Mouse (Mus musculus) ES-E14 (cell line): Measurements from ENCODE around the gene Ccnb1ip1. TPM values are rescaled to one million over a fixed set of nuclear protein-coding genes. Genes with fewer than 3 reads are reported as not detected.

Experiments
- DNase-seq: peaks from one replicate; pipeline ENCODE4 v3.0.0-alpha.2; 2013; ENCODE audit warnings: low read depth, low spot score
- H3K27ac ChIP-seq: 2 replicates; pipeline ENCODE4 v1.5.1; 2012; ENCODE audit warnings: low read depth, mild to moderate bottlenecking, low read length, moderate library complexity, mixed read lengths; ENCODE audit not compliant: poor library complexity, insufficient read depth, severe bottlenecking
- H3K36me3 ChIP-seq: 2 replicates; pipeline ENCODE4 v1.6.1; 2012; ENCODE audit warnings: mild to moderate bottlenecking, low read length, moderate library complexity, mixed read lengths; ENCODE audit not compliant: control insufficient read depth, poor library complexity, insufficient read depth, severe bottlenecking
- H3K4me1 ChIP-seq, 2 experiments: fragments of 150-350 bp in 1 of 2; sonication (generic) in 1 of 2; 2 replicates each; pipeline ENCODE4 v1.6.1; 2012; ENCODE audit warnings: low read length in 2 of 2, mild to moderate bottlenecking in 1 of 2, mixed read lengths in 1 of 2; ENCODE audit not compliant: control insufficient read depth in 2 of 2, insufficient read depth in 2 of 2, poor library complexity in 1 of 2
- H3K4me3 ChIP-seq, 2 experiments: fragments of 150-350 bp in 1 of 2; sonication (generic) in 1 of 2; 2 replicates each; pipeline ENCODE4 v1.5.1; 2012; ENCODE audit warnings: low read length in 2 of 2, low read depth in 1 of 2, mild to moderate bottlenecking in 1 of 2, mixed read lengths in 1 of 2; ENCODE audit not compliant: insufficient read depth in 1 of 2, poor library complexity in 1 of 2, severe bottlenecking in 1 of 2
- H3K9ac ChIP-seq: 2 replicates; pipeline ENCODE4 v1.6.1; 2012; ENCODE audit warnings: low read depth, mild to moderate bottlenecking, low read length, mixed read lengths; ENCODE audit not compliant: poor library complexity, insufficient read depth, severe bottlenecking
- H3K9me3 ChIP-seq: fragments of 150-350 bp; sonication (generic); 2 replicates; pipeline ENCODE4 v1.6.1; 2012; ENCODE audit warnings: low read depth, mild to moderate bottlenecking, low read length; ENCODE audit not compliant: control insufficient read depth, insufficient read depth
- CHD2 ChIP-seq: IDR thresholded peaks from 2 replicates; pipeline ENCODE4 v1.6.1; 2014; ENCODE audit warnings: mild to moderate bottlenecking, low read depth, low read length, inconsistent platforms
- HCFC1 ChIP-seq: IDR thresholded peaks from 2 replicates; pipeline ENCODE4 v1.6.1; 2012; ENCODE audit warnings: low read length, inconsistent platforms, borderline replicate concordance; ENCODE audit not compliant: insufficient read depth
- MAFK ChIP-seq: IDR thresholded peaks from 2 replicates; pipeline ENCODE4 v1.6.1; 2014; ENCODE audit warnings: mild to moderate bottlenecking, low read depth, low read length, inconsistent platforms; ENCODE audit not compliant: insufficient read depth
- ZC3H11A ChIP-seq: IDR thresholded peaks from 2 replicates; pipeline ENCODE4 v1.6.1; 2012; ENCODE audit warnings: low read depth, mild to moderate bottlenecking, inconsistent platforms, low read length, borderline replicate concordance
- ZNF384 ChIP-seq: IDR thresholded peaks from 2 replicates; pipeline ENCODE4 v1.6.1; 2012; ENCODE audit warnings: low read depth, low read length, inconsistent platforms
- in situ Hi-C, 2 experiments: fragments of 600-800 bp; cut with MboI; formaldehyde crosslinking; loops; one replicate each; pipeline ENCODE4 v1.15.1; 2025; ENCODE audit warnings: low sequenced_read_pairs in 2 of 2, inconsistent platforms in 1 of 2; ENCODE audit not compliant: unreplicated experiment in 2 of 2
- total RNA-seq: library from RNA; depleted of rRNA; stranded (reverse); fragments of 300-350 nt; gene quantifications from 2 replicates; pipeline ENCODE4 v1.2.3, GENCODE M21; 2012; rRNA removed

Gene Ccnb1ip1
- 24.1 and 29.4 TPM in 2 replicates for total RNA-seq

GRCm38 (mm10) chr14:50807487-50808072 is at the start of gene Ccnb1ip1, which contains the start of gene Parp2:
Gene Ccnb1ip1 (minus strand): TSS chr14:50807732.
Gene Parp2 (plus strand): TSS chr14:50807841.
- DNase-seq: peak; percentile 96
- Histone ChIP-seq H3K36me3 (peaks cover 16% of the 10 kb centered on the region), H3K4me1 (peaks cover 2 to 5% of the 10 kb centered on the region in 2 experiments; a peak in 3 of 4 replicates), H3K4me3 (peak within 1 kb of the TSS; percentile 91 to 95), H3K9me3 (no peaks in the 10 kb centered on the region), H3K27ac (peak within 1 kb of the TSS; percentile 74; the same call in 1 of the 2 replicates), H3K9ac (peak within 1 kb of the TSS; percentile 98)
- no peak for TF ChIP-seq CHD2
- TF ChIP-seq ZC3H11A: no peak
- no peak for TF ChIP-seq MAFK
- TF ChIP-seq HCFC1: peak; percentile 73; the same call in 1 of the 2 replicates
- TF ChIP-seq ZNF384: no peak
- in situ Hi-C loops: no loop called here

- Histone ChIP-seq H3K36me3 (peaks cover 6% of the 10 kb centered on the region; the same call in 1 of the 2 replicates), H3K9me3 (no peaks in the 10 kb centered on the region), H3K9ac (no peak overlapping the region), H3K4me1 (no peaks in the 10 kb centered on the region), H3K4me3 (no peak overlapping the region), H3K27ac (no peak overlapping the region)
- TF ChIP-seq ZNF384: no peak
- TF ChIP-seq HCFC1: no peak
- TF ChIP-seq MAFK: no peak
- TF ChIP-seq ZC3H11A: no peak
- no peak for TF ChIP-seq CHD2
- in situ Hi-C loops: no loop called here
- no peak for DNase-seq
Measured at GRCm38 (mm10) chr14:50855788-50856187, 48.3 kb upstream of the Ccnb1ip1 start.

GRCm38 (mm10) chr14:50837236-50837635 is 29.7 kb upstream of the Ccnb1ip1 start:
- in situ Hi-C loops: loop anchor here in 1 of 2 experiments (25.0 kb wide), 1 partner anchor 225 kb away; the partner anchor contains the start of genes Olfr750, Rnase11 and Rnase12
- Histone ChIP-seq H3K36me3 (0 out of 2 replicates have a peak, but pooled peaks cover 5% of the 10 kb centered on the region), H3K9me3 (no peaks in the 10 kb centered on the region), H3K9ac (no peak overlapping the region), H3K4me1 (peaks cover 0 to 3% of the 10 kb centered on the region in 2 experiments; a peak in 1 of 4 replicates), H3K27ac (no peak overlapping the region), H3K4me3 (no peak overlapping the region)
- TF ChIP-seq ZNF384 (no peak), ZC3H11A (no peak), HCFC1 (no peak), CHD2 (no peak), MAFK (no peak)
- peak; percentile 12 for DNase-seq

GRCm38 (mm10) chr14:50834435-50834834 is 26.9 kb upstream of the Ccnb1ip1 start:
- 0 out of 2 replicates have a peak, but pooled peaks cover 2% of the 10 kb centered on the region for H3K36me3 ChIP-seq
- H3K27ac ChIP-seq: no peak overlapping the region
- H3K9me3 ChIP-seq: no peaks in the 10 kb centered on the region
- TF ChIP-seq HCFC1 (no peak), CHD2 (no peak), ZC3H11A (no peak), MAFK (no peak), ZNF384 (no peak)
- no peak overlapping the region for H3K4me3 ChIP-seq
- peaks cover 0 to 3% of the 10 kb centered on the region in 2 experiments; a peak in 1 of 4 replicates for H3K4me1 ChIP-seq
- H3K9ac ChIP-seq: no peak overlapping the region
- DNase-seq: no peak
- in situ Hi-C loops: loop anchor here in 1 of 2 experiments (25.0 kb wide), 1 partner anchor 228 kb away; the partner anchor contains the start of genes Olfr750, Rnase11 and Rnase12
